Mouse (Mus musculus) liver, embryonic 14.5 days (tissue): ENCODE results near the gene Eif2b5.

Experiments
- CTCF ChIP-seq: IDR thresholded peaks from 2 replicates; pipeline ENCODE4 v1.5.1; 2016; ENCODE audit warnings: antibody characterized with exemption, low read depth, control low read depth
- EP300 ChIP-seq: IDR thresholded peaks from 2 replicates; pipeline ENCODE4 v1.6.1; 2016; ENCODE audit warnings: antibody characterized with exemption, low read depth

- TF ChIP-seq CTCF (no peak), EP300 (no peak)
These were observed 41.0 kb downstream of the Eif2b5 start for GRCm38 (mm10) chr16:20539649-20540048.
